8 mouse cellular contexts compared by ENCODE assay signal in genomic region chr10:79668771-79669575, GRCm38 (mm10). TPM values are rescaled to one million over a fixed set of nuclear protein-coding genes. Genes with fewer than 3 reads are reported as not detected.
A peak's percentile ranks its signal among the peaks of the same experiment; 100 is the strongest.
DNase-seq lines count a peak whose midpoint lies in the region; ATAC-seq and TF ChIP-seq lines count a peak whose summit lies in the region.

Gene Tpgs1 (plus strand): TSS chr10:79669369.

- under 1% methylated on average over 45 of the region's 45 CpGs for WGBS in heart, embryonic 11.5 days (ENCODE audit: insufficient replicate concordance)
- under 1% methylated on average over 42 of the region's 45 CpGs for WGBS in kidney, embryonic 16.5 days
- WGBS in liver, adult 2 months, result under 1% methylated on average over 45 of the region's 45 CpGs

- H3K27me3 ChIP-seq in heart, embryonic 11.5 days (ENCODE audit: control insufficient read depth, insufficient read depth, low read length), result 0 out of 2 replicates have a peak, but pooled peaks cover 4% of the 10 kb centered on the region
- H3K27me3 ChIP-seq in kidney, embryonic 16.5 days (ENCODE audit: insufficient read depth, low read length), result no peaks in the 10 kb centered on the region
- no peaks in the 10 kb centered on the region for H3K27me3 ChIP-seq in liver, adult 2 months (ENCODE audit: control insufficient read depth, insufficient read depth, low read length)
- H3K27me3 ChIP-seq in myocyte (ENCODE audit: control insufficient read depth, insufficient read depth, insufficient read length), result peaks cover 6% of the 10 kb centered on the region
- H3K27me3 ChIP-seq in splenic B cell, adult 2 months (ENCODE audit: control insufficient read depth, insufficient read depth, low read length, poor library complexity, severe bottlenecking), result no peaks in the 10 kb centered on the region

- no peak for TF ChIP-seq POLR2A in liver, adult 2 months (IDR thresholded peaks at IDR 0.05; ENCODE audit: extremely low read depth, insufficient read depth, low read length)
- peak; percentile 60 for TF ChIP-seq POLR2A in myocyte (IDR thresholded peaks at IDR 0.05; ENCODE audit: insufficient read length, low read depth)

- TF ChIP-seq CTCF in liver, adult 2 months (IDR thresholded peaks at IDR 0.05; ENCODE audit: low read depth, low read length), result peak; percentile 60

- peak within 1 kb of the TSS; percentile 92 for H3K4me2 ChIP-seq in heart, embryonic 11.5 days
- peak within 1 kb of the TSS; percentile 92 for H3K4me2 ChIP-seq in kidney, embryonic 16.5 days (replicated peaks; ENCODE audit: low read depth, low read length)
- H3K4me2 ChIP-seq in myocyte (ENCODE audit: low read depth), result peak within 1 kb of the TSS; percentile 92

- no peaks in the 10 kb centered on the region for H3K9me3 ChIP-seq in heart, embryonic 11.5 days (replicated peaks; ENCODE audit: control insufficient read depth, low read length)
- H3K9me3 ChIP-seq in kidney, embryonic 16.5 days (ENCODE audit: low read length), result no peaks in the 10 kb centered on the region

- peak within 1 kb of the TSS; percentile 30 for H3ac ChIP-seq in myocyte (ENCODE audit: control insufficient read depth, insufficient read length)

- peaks cover 11% of the 10 kb centered on the region for H3K4me1 ChIP-seq in heart, embryonic 11.5 days (ENCODE audit: control insufficient read depth, insufficient read depth, low read length)
- peaks cover 27% of the 10 kb centered on the region for H3K4me1 ChIP-seq in kidney, embryonic 16.5 days (ENCODE audit: insufficient read depth, low read length)
- peaks cover 7% of the 10 kb centered on the region for H3K4me1 ChIP-seq in liver, adult 2 months (ENCODE audit: control insufficient read depth, insufficient read depth, low read length)

- DNase-seq in B cell, adult 2 months, result peak; percentile 90 to 91
- DNase-seq in brain, adult 2 months (ENCODE audit: low read depth, low spot score), result peak; percentile 97
- peak; percentile 86 for DNase-seq in liver, adult 2 months (ENCODE audit: extremely low read depth, low read depth, low spot score)
- peak; percentile 94 for DNase-seq in splenic B cell, adult 2 months (ENCODE audit: low read depth, low spot score)

- peak within 1 kb of the TSS; percentile 96 for H3K9ac ChIP-seq in heart, embryonic 11.5 days (ENCODE audit: low read depth, low read length)
- peak within 1 kb of the TSS; percentile 94 for H3K9ac ChIP-seq in kidney, embryonic 16.5 days (replicated peaks; ENCODE audit: low read length)
- H3K9ac ChIP-seq in liver, adult 2 months (ENCODE audit: low read depth, low read length), result peak within 1 kb of the TSS; percentile 83

- H3K27ac ChIP-seq in heart, embryonic 11.5 days (ENCODE audit: low read depth, low read length), result peak within 1 kb of the TSS; percentile 94
- H3K27ac ChIP-seq in kidney, embryonic 16.5 days (ENCODE audit: low read length), result peak within 1 kb of the TSS; percentile 95
- H3K27ac ChIP-seq in liver, adult 2 months (replicated peaks; ENCODE audit: insufficient read depth, low read depth, low read length), result peak within 1 kb of the TSS; percentile 69

- peaks cover 5% of the 10 kb centered on the region; the same call in 1 of the 2 replicates for H3K79me2 ChIP-seq in liver, adult 2 months (ENCODE audit: control insufficient read depth, insufficient read depth, low read length)
- H3K79me2 ChIP-seq in myocyte (ENCODE audit: control insufficient read depth, insufficient read depth), result peaks cover 14% of the 10 kb centered on the region

- H3K4me3 ChIP-seq in heart, embryonic 11.5 days (ENCODE audit: low read depth, low read length), result peak within 1 kb of the TSS; percentile 97
- H3K4me3 ChIP-seq in kidney, embryonic 16.5 days (ENCODE audit: low read length), result peak within 1 kb of the TSS; percentile 95
- H3K4me3 ChIP-seq in liver, adult 2 months (ENCODE audit: insufficient read depth, low read depth, low read length), result peak within 1 kb of the TSS; percentile 84
- peak within 1 kb of the TSS; percentile 74 for H3K4me3 ChIP-seq in myocyte

- peak; percentile 87 for ATAC-seq in erythroblast, adult 5-6 weeks (replicated peaks; ENCODE audit: low FRiP score, poor library complexity, severe bottlenecking)
- peak; percentile 68 for ATAC-seq in heart, embryonic 11.5 days (replicated peaks; ENCODE audit: insufficient number of reproducible peaks, low FRiP score, low TSS enrichment)
- peak; percentile 59 for ATAC-seq in kidney, embryonic 16.5 days (ENCODE audit: low FRiP score, low TSS enrichment)

- H3K36me3 ChIP-seq in heart, embryonic 11.5 days (ENCODE audit: control insufficient read depth, insufficient read depth, low read length), result no peaks in the 10 kb centered on the region
- peaks cover 4% of the 10 kb centered on the region; the same call in 1 of the 2 replicates for H3K36me3 ChIP-seq in kidney, embryonic 16.5 days (ENCODE audit: insufficient read depth, low read length)
- no peaks in the 10 kb centered on the region for H3K36me3 ChIP-seq in liver, adult 2 months (ENCODE audit: control insufficient read depth, insufficient read depth, low read length)
- no peaks in the 10 kb centered on the region for H3K36me3 ChIP-seq in myocyte (ENCODE audit: control insufficient read depth, insufficient read depth)
- no peaks in the 10 kb centered on the region for H3K36me3 ChIP-seq in splenic B cell, adult 2 months (ENCODE audit: control insufficient read depth, insufficient read depth, low read length, poor library complexity, severe bottlenecking)

TF ChIP-seq in myocyte, 11 proteins besides CTCF, POLR2A, EP300 and RAD21:
- TF ChIP-seq MYOG (IDR thresholded peaks at IDR 0.05; ENCODE audit: control insufficient read depth in 1 of 3, insufficient read depth in 1 of 3, insufficient read length in 2 of 3, low read depth in 2 of 3) (peak in 1 of 3 experiments; percentile 8), MYOD1 (IDR thresholded peaks at IDR 0.05; ENCODE audit: control insufficient read depth in 1 of 3, insufficient read length in 2 of 3, low read depth in 2 of 3) (no peak), SRF (IDR thresholded peaks at IDR 0.05; ENCODE audit: control insufficient read depth, insufficient read length, low read depth) (peak; percentile 31), POLR2AphosphoS2 (IDR thresholded peaks at IDR 0.05; ENCODE audit: insufficient read length, low read depth) (peak; percentile 41)
TF ChIP-seq in myocyte: peak in this region for 3.

RNA-seq across cellular contexts. Expression of gene Tpgs1, which starts in this region (rescaled TPM):
- 2.9 and 6.3 TPM in 2 replicates for total RNA-seq in erythroblast, adult 5-6 weeks (2015; ENCODE audit: low replicate concordance)
- 0.56 and 0.68 TPM in 2 replicates for total RNA-seq in erythroblast, adult 5-6 weeks (2017; ENCODE audit: low replicate concordance)
- 47.4 and 48.6 TPM in 2 replicates for polyA plus RNA-seq in heart, embryonic 11.5 days (2014; fragmentation: Nextera tagmentation; extraction: Ambion mirVana)
- 84.2 and 87.0 TPM in 2 replicates for polyA plus RNA-seq in kidney, embryonic 16.5 days (2015; fragmentation: Nextera tagmentation; extraction: Ambion mirVana)
- total RNA-seq in liver, adult 2 months (2014; rRNA removed), result 18.2 and 24.4 TPM in 2 replicates
- 48.5 and 58.9 TPM in 2 replicates for polyA plus RNA-seq in liver, adult 2 months (2012; rRNA removed)
- polyA plus RNA-seq in myocyte (2012; fragmentation: generic; extraction: Trizol), result 80.2 TPM

Comparison
In these comparisons a context has a peak if more than half of its experiments do, and no peak if none do; other contexts are left out.
1. Peak in every context shown above with its lines: DNase-seq, ATAC-seq, H3K4me3 ChIP-seq and H3K27ac ChIP-seq.